Mouse (Mus musculus) c-Kit-positive CD71-positive TER-119-negative erythroid progenitor cells, embryonic 14.5 days (primary cell): ENCODE results near the gene 4930447C04Rik.

Source experiments
- DNase-seq: peaks from one replicate; pipeline ENCODE4 v3.0.0-alpha.2; 2013; ENCODE audit warnings: low read depth

4930447C04Rik gene

GRCm38 (mm10) chr12:72940071-72940821 is at the start of gene 4930447C04Rik:
Gene 4930447C04Rik (minus strand): TSS chr12:72940774.
- DNase-seq = no peak

DNA sequence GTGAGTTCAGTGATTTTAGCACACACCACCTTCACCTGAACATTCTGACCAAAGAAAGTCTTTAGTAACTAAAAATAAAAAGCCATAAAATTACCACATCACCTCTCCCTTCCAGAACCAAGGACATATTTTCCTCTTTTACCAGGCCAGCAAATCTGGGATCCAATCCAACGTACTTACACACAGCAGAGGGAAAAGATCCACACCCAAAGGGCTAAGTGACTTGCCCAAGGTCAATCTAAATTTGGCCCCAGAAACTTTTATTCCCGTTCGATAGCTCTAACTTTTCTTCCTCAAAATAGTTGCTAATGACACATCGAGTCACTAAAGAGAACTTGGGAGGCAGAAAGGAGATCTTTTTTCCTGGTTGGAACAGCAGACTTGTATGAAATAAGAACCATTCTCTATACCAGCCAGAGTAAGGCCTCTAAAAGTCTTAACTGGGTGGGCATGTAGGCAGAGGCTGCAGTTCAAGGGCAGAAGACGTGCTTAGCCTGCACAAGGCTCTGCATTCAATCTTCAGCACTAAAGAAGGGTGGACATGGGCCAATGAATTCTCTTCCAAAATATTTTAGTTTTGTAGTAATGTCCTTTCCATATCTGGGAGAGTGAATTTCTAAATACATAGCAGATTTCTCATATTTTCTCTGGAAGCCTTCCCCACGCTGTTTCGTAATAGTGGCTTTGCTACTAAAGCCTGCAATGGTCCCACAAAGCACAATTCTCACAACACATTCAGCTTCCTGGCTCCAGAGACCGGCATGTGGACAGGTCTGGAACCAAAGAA is 42.7 kb upstream of the 4930447C04Rik start:
- DNase-seq = no peak

- no peak for DNase-seq
These were observed 42.0 kb upstream of the 4930447C04Rik start for GRCm38 (mm10) chr12:72982616-72983015.

GRCm38 (mm10) chr12:72979236-72979635 is 38.7 kb upstream of the 4930447C04Rik start:
- DNase-seq = no peak

DNA sequence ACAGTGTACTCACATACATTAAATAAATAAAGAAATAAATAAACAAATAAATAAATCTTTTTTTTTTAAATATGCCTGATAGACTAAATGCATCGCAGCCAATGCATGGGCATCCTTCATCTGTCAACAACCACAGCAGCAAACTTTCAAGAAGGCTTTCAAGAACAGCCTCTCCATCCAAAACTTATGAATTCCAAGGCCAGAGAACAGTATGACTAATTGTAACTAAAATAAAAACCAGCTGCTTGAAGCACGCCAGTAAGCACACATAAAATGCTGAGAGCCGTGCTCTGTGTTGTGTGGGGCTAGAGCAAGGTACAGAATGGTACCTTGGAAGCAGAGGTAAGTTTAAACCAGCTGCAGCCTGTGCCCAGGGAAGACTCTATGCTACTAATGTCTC is 37.3 kb upstream of the 4930447C04Rik start:
- DNase-seq = no peak

DNA sequence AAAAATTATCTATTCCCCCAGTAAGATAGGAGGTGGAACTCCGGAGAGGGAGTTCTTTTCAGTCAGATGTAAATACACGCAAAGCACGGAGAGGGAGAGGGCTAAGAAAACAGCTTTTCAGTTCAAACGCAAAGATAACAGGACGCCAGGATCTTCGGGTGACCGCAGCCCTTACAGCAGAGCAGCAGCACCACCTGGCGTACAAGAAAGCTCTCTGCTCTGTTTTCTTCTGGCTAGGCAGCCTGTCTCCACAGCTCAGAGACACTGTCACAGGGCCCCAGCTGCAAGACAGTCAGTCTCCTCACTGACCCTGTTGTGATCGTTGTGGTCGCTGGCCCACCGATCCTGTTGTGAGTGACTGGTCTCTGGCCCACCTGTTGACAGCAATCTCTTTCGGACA is 36.1 kb upstream of the 4930447C04Rik start:
- DNase-seq = peak; percentile 46

DNA sequence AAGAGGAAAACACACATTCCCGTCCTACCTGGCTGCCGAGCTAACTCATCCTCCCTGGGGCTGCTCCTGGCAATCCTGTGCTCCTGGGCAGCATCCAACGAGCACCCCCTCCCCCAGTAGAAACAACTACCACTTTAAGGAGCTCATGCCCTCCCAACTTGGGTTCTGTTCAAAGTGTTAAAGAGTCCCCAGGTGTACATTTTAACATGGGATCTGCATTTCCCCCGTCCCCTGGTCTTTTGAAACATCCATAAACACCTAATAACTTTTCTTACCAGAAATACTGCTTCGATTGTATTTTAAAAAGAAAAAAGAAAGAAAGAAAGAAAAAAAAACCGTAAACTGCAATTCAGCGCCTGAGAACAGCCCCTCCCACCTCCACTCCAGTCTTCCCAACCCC is 35.6 kb upstream of the 4930447C04Rik start:
- no peak for DNase-seq

DNA sequence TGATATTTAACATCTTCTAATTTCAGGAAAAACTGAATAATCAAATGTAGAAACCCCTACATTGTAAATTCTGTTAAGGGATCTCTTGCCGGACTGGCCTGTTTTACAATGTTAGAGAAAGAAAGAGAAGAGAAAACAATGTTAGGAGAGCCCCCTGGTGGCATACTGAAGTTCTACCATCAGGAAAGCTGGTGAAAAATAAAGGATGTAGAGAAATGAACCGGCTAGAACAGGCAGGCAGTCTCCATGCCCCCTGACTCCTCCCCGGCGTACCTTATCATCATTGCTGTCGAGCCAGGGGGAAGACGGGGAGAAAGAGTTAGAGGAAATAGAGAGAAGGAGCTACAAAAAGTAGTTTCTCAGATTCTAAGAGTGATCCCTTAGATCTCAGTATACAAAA is 32.6 kb upstream of the 4930447C04Rik start:
- peak; percentile 29 for DNase-seq

DNA sequence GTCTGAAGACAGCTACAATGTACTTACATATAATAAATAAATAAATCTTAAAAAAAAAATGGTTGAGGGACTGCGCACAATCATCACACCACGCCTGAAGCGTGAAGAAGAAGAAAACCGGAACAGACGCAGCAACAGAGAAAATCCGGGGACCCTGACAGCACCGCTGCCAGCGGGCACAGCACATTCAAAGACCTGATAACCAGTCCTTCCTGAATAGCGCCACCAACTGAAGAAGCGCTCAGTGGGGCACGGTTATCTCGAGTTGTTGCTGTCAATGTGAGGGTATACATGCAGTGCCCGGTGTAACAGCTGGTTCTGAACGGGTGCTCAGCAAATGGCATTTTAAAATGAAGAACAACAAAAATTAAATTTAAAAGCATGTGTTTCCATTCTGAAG is 30.0 kb upstream of the 4930447C04Rik start:
- no peak for DNase-seq

DNA sequence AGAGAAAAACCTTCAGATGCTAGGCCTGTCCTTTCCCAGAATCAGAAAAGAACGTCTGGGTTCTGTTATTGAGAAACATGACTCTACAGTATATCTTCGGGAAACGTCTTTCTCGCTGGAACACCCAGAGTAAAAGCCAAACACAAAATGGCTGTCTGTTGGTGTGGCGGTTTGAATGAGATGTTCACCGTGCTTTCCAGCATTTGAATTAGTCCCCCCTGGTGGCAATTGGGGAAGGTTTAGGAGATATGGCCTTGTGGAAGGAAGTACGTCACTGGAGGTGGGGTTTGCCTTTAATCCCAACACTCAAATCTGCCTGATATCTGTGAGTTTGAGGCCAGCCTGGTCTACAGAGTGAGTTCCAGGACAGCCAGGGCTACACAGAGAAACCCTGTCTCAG is 27.0 kb upstream of the 4930447C04Rik start:
- no peak for DNase-seq

- no peak for DNase-seq
These were observed 22.2 kb upstream of the 4930447C04Rik start for GRCm38 (mm10) chr12:72962761-72963160.

- no peak for DNase-seq
These were observed 17.9 kb upstream of the 4930447C04Rik start for GRCm38 (mm10) chr12:72958446-72958845.

DNA sequence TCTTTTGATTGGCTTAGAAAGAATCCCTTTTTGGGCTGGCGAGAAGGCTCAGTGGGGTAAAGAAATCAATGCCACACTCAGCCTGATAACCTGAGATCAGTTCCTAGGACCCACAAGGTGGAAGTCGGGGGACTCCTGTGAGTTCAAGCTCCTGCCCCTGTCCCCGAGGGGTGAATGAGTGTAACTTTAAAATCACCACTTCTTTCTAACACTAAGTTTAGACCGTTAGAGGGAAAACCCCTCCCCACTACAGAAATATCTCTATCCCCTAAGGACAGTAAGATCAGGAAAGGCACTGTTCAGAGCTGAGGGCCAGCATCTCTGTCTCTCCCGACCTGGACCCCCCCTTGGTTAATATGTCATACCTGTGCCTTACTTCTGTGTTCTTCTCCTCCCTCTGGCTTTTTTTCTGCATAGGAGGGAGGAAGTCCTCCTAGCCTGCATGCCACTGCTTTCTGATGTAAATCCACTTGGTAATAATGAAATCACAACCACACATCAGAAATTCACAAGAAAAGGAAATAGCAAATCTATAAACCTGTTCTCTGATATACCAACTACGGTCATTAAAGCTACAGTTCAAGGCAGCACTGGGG is 17.4 kb upstream of the 4930447C04Rik start:
- no peak for DNase-seq

GRCm38 (mm10) chr12:72954906-72955305 is 14.3 kb upstream of the 4930447C04Rik start:
- DNase-seq = no peak

DNA sequence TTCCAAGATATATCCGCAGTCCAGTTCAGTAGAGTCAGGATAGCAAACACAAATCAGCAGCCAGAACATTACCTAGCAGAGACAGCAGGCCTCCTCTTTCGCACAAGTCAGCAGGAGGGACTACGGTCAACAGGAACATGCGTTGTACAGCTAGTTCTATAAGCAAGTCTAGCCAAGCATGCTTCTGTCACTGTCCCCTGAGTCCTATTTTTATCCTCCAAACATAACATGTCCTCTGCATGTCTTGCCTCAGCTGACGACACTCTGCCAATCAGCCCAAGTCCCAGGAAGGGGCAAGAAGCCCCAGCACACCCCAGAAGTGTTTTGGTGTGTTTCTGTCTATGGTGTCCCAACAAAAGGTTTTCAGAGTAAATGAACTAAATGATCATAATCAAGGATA is 13.3 kb upstream of the 4930447C04Rik start:
- no peak for DNase-seq

GRCm38 (mm10) chr12:72953089-72953488 is 12.5 kb upstream of the 4930447C04Rik start:
- DNase-seq = no peak

DNA sequence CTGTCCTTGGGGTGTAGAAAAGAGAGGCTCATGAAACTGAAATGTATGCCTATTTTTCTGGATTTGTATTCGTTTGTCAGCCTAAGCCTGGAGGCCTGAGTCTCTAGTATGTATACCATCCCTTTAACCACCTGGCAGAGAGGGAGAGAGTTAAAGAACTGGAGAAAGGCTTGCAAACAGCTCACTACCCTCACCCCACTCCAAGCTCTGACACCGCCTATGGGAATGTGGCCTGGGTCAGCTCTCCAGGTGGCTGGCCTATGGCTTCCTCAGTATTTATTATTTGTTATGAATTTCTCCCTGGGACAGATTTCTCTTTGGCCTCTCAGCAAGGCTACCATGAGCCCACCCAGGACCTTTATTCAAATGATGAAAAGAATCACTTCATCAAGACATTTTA is 6.8 kb upstream of the 4930447C04Rik start:
- DNase-seq = no peak

- no peak for DNase-seq
These were observed 6.2 kb upstream of the 4930447C04Rik start for GRCm38 (mm10) chr12:72946805-72947204.

DNA sequence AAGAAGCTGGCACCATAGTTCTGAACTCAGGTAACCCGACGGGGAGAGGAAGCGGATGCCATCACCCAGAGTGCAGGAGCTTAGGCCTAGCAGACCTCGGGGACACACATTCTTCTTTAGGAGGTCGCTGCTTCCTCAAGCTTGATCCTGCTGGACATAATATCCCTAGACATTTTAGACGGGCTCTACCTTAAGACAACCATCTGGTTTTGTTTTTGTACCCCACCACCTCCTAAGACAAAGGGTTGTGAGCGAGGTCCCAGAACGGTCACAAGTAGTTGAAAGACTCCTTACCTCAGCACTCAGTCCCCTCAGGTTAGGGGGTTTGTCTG is 5.5 kb upstream of the 4930447C04Rik start:
- no peak for DNase-seq

- DNase-seq = no peak
These were observed 4.9 kb upstream of the 4930447C04Rik start for GRCm38 (mm10) chr12:72945301-72946063.

DNA sequence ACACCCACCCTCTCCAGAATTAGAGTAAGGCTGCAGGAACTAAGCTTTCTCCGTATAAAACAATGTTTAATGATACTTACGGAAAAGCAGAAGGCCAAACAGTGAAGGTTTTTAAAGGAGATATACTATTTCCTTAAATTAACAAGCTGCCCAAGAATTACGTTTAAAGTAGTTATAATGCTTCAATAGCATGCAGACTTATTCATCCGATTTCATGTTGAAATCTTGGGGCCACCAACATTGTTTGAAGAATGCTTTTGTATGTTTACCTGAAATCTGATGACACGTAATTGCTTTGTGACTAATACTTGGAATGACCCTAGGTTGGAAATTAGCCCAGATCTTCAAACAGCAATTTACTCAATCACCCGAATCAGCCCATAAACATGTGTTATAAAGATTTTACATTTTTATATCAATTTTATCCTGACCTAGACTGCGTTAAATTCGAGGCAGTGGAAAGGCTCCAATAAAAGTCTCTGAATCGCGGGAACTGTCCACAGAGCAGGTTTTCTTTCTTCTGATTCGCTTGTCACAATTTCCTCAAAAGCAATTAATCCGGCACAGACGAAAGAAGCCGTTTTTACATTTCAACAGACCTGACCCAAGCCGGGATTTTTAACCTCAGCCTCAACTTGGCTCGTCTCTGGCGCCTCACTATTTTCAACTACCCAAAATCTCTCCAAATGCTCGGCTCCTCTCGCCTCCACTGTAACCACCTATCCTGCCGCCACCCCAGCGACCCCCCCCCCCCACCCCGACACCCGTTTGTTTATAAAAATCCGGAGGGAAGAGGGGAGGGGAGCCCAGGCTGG is 4.0 kb upstream of the 4930447C04Rik start:
- DNase-seq = no peak
